Mouse (Mus musculus): ENCODE data around the gene Tceal8.
"Not testable (repeated sequence)": the region's sequence is repeated elsewhere in the genome, so short reads cannot be mapped to it uniquely, and the experiment has no call there.

Tceal8 gene

GRCm38 (mm10) chrX:136172118-136172551, at the start of gene Tceal8:
Tceal8 (minus strand) TSS chrX:136172342.
- Histone ChIP-seq H3K36me3 (ENCODE audit: control insufficient read depth, insufficient read depth, low read length, poor library complexity, severe bottlenecking) (no peaks in the 10 kb centered on the region), H3K27me3 (ENCODE audit: control insufficient read depth, insufficient read depth, low read length, poor library complexity, severe bottlenecking) (no peaks in the 10 kb centered on the region)
- peak; percentile 30 for DNase-seq (ENCODE audit: low read depth, low spot score)

- no peaks in the 10 kb centered on the region for H3K27me3 ChIP-seq (ENCODE audit: control insufficient read depth, insufficient read depth, low read length, poor library complexity, severe bottlenecking)
- H3K36me3 ChIP-seq (ENCODE audit: control insufficient read depth, insufficient read depth, low read length, poor library complexity, severe bottlenecking): no peaks in the 10 kb centered on the region
- no peak for DNase-seq (ENCODE audit: low read depth, low spot score)
Measured at GRCm38 (mm10) chrX:136216303-136216702, 44.2 kb upstream of the Tceal8 start.

- not testable (repeated sequence) for DNase-seq (ENCODE audit: low read depth, low spot score); H3K36me3 ChIP-seq (ENCODE audit: control insufficient read depth, insufficient read depth, low read length, poor library complexity, severe bottlenecking); H3K27me3 ChIP-seq (ENCODE audit: control insufficient read depth, insufficient read depth, low read length, poor library complexity, severe bottlenecking)
Measured at GRCm38 (mm10) chrX:136214729-136215677, 42.9 kb upstream of the Tceal8 start, which contains the start of the genes Tceal7 and Bex1. Tceal7 (plus strand) TSS chrX:136214779. Bex1 (minus strand) TSS chrX:136215513.

GRCm38 (mm10) chrX:136213396-136213795, 41.3 kb upstream of the Tceal8 start:
- no peak for DNase-seq (ENCODE audit: low read depth, low spot score)
- H3K27me3 ChIP-seq (ENCODE audit: control insufficient read depth, insufficient read depth, low read length, poor library complexity, severe bottlenecking): no peaks in the 10 kb centered on the region

GRCm38 (mm10) chrX:136204406-136204805, 32.3 kb upstream of the Tceal8 start:
- Histone ChIP-seq H3K27me3 (ENCODE audit: control insufficient read depth, insufficient read depth, low read length, poor library complexity, severe bottlenecking) (no peaks in the 10 kb centered on the region), H3K36me3 (ENCODE audit: control insufficient read depth, insufficient read depth, low read length, poor library complexity, severe bottlenecking) (no peaks in the 10 kb centered on the region)
- no peak for DNase-seq (ENCODE audit: low read depth, low spot score)

More at GRCm38 (mm10) chrX:136213396-136213795, 41.3 kb upstream of the Tceal8 start:
- H3K36me3 ChIP-seq (ENCODE audit: control insufficient read depth, insufficient read depth, low read length, poor library complexity, severe bottlenecking): no peaks in the 10 kb centered on the region

GRCm38 (mm10) chrX:136203664-136204066, 31.5 kb upstream of the Tceal8 start, which contains the start of gene Tceal5:
Tceal5 (minus strand) TSS chrX:136203876.
- Histone ChIP-seq H3K27me3 (ENCODE audit: control insufficient read depth, insufficient read depth, low read length, poor library complexity, severe bottlenecking) (no peaks in the 10 kb centered on the region), H3K36me3 (ENCODE audit: control insufficient read depth, insufficient read depth, low read length, poor library complexity, severe bottlenecking) (no peaks in the 10 kb centered on the region)
- DNase-seq (ENCODE audit: low read depth, low spot score): peak; percentile 0

- Histone ChIP-seq H3K27me3 (ENCODE audit: control insufficient read depth, insufficient read depth, low read length, poor library complexity, severe bottlenecking) (no peaks in the 10 kb centered on the region), H3K36me3 (ENCODE audit: control insufficient read depth, insufficient read depth, low read length, poor library complexity, severe bottlenecking) (no peaks in the 10 kb centered on the region)
- DNase-seq (ENCODE audit: low read depth, low spot score): no peak
Measured at GRCm38 (mm10) chrX:136203257-136203656, 31.1 kb upstream of the Tceal8 start.

- no peaks in the 10 kb centered on the region for H3K36me3 ChIP-seq (ENCODE audit: control insufficient read depth, insufficient read depth, low read length, poor library complexity, severe bottlenecking)
- H3K27me3 ChIP-seq (ENCODE audit: control insufficient read depth, insufficient read depth, low read length, poor library complexity, severe bottlenecking): no peaks in the 10 kb centered on the region
- DNase-seq (ENCODE audit: low read depth, low spot score): peak; percentile 25
Measured at GRCm38 (mm10) chrX:136196873-136197272, 24.7 kb upstream of the Tceal8 start.

GRCm38 (mm10) chrX:136195193-136195944, 23.2 kb upstream of the Tceal8 start:
- no peaks in the 10 kb centered on the region for H3K27me3 ChIP-seq (ENCODE audit: control insufficient read depth, insufficient read depth, low read length, poor library complexity, severe bottlenecking)
- no peak for DNase-seq (ENCODE audit: low read depth, low spot score)

GRCm38 (mm10) chrX:136183107-136183506, 11.0 kb upstream of the Tceal8 start:
- Histone ChIP-seq H3K36me3 (ENCODE audit: control insufficient read depth, insufficient read depth, low read length, poor library complexity, severe bottlenecking) (no peaks in the 10 kb centered on the region), H3K27me3 (ENCODE audit: control insufficient read depth, insufficient read depth, low read length, poor library complexity, severe bottlenecking) (no peaks in the 10 kb centered on the region)
- DNase-seq (ENCODE audit: low read depth, low spot score): no peak

More at GRCm38 (mm10) chrX:136195193-136195944, 23.2 kb upstream of the Tceal8 start:
- no peaks in the 10 kb centered on the region for H3K36me3 ChIP-seq (ENCODE audit: control insufficient read depth, insufficient read depth, low read length, poor library complexity, severe bottlenecking)

- DNase-seq (ENCODE audit: low read depth, low spot score): no peak
Measured at GRCm38 (mm10) chrX:136180897-136181553, 8.9 kb upstream of the Tceal8 start.

GRCm38 (mm10) chrX:136172786-136173185, 644 bp upstream of the Tceal8 start:
- Histone ChIP-seq H3K27me3 (ENCODE audit: control insufficient read depth, insufficient read depth, low read length, poor library complexity, severe bottlenecking) (no peaks in the 10 kb centered on the region), H3K36me3 (ENCODE audit: control insufficient read depth, insufficient read depth, low read length, poor library complexity, severe bottlenecking) (no peaks in the 10 kb centered on the region)
- no peak for DNase-seq (ENCODE audit: low read depth, low spot score)

More at GRCm38 (mm10) chrX:136180897-136181553, 8.9 kb upstream of the Tceal8 start:
- H3K27me3 ChIP-seq (ENCODE audit: control insufficient read depth, insufficient read depth, low read length, poor library complexity, severe bottlenecking): no peaks in the 10 kb centered on the region
- no peaks in the 10 kb centered on the region for H3K36me3 ChIP-seq (ENCODE audit: control insufficient read depth, insufficient read depth, low read length, poor library complexity, severe bottlenecking)

GRCm38 (mm10) chrX:136171189-136172117, 689 bp downstream of the Tceal8 start:
- no peaks in the 10 kb centered on the region for H3K27me3 ChIP-seq (ENCODE audit: control insufficient read depth, insufficient read depth, low read length, poor library complexity, severe bottlenecking)
- no peaks in the 10 kb centered on the region for H3K36me3 ChIP-seq (ENCODE audit: control insufficient read depth, insufficient read depth, low read length, poor library complexity, severe bottlenecking)
- DNase-seq (ENCODE audit: low read depth, low spot score): no peak

Measured in splenic B cell, adult 2 months (primary cell).